Mouse (Mus musculus) B cell, adult 67 days (primary cell): ENCODE results near the gene Acbd6. TPM values are rescaled to one million over a fixed set of nuclear protein-coding genes. Genes with fewer than 3 reads are reported as not detected.

Experiments used
- total RNA-seq, 2 experiments: library from RNA; stranded (reverse); gene quantifications; 4 replicates each; pipeline ENCODE4 v1.2.4; 2023

Gene Acbd6
- total RNA-seq: 10 to 100 TPM; 45.4 to 48.5 TPM

GRCm38 (mm10) chr1:155558012-155558842, at the start of gene Acbd6:
Gene Acbd6, plus strand, starts transcription at chr1:155558120.

Other genes with a start within 250 kb of the Acbd6 start
- 10 to 100 TPM; 59.5 to 71.1 TPM for gene Xpr1, start 140.7 kb upstream of the Acbd6 start, total RNA-seq
- not detected for gene Lhx4, start 193.6 kb downstream of the Acbd6 start, total RNA-seq